Mouse (Mus musculus) midbrain, embryonic 10.5 days (tissue): ENCODE measurements around the gene Nek1. TPM values are rescaled to one million over a fixed set of nuclear protein-coding genes. Genes with fewer than 3 reads are reported as not detected.

Experiments
- DNase-seq: peaks from one replicate; pipeline ENCODE4 v3.0.0-alpha.2; 2017; ENCODE audit warnings: low spot score
- H3K27ac ChIP-seq: fragments of 300-500 bp; sonication (generic); replicated peaks from 2 replicates; pipeline ENCODE4 v1.5.1; 2016; ENCODE audit warnings: mild to moderate bottlenecking
- H3K27me3 ChIP-seq: fragments of 300-500 bp; sonication (generic); 2 replicates; pipeline ENCODE4 v1.6.1; 2016; ENCODE audit warnings: low read depth, mild to moderate bottlenecking; ENCODE audit not compliant: poor library complexity, severe bottlenecking
- H3K36me3 ChIP-seq: fragments of 300-500 bp; sonication (generic); 2 replicates; pipeline ENCODE4 v1.6.1; 2016; ENCODE audit warnings: mild to moderate bottlenecking, moderate library complexity
- H3K4me1 ChIP-seq: fragments of 300-500 bp; sonication (generic); 2 replicates; pipeline ENCODE4 v1.6.1; 2016
- H3K4me3 ChIP-seq: fragments of 300-500 bp; sonication (generic); 2 replicates; pipeline ENCODE4 v1.5.1; 2016; ENCODE audit warnings: mild to moderate bottlenecking, moderate library complexity
- H3K9me3 ChIP-seq: fragments of 300-500 bp; sonication (generic); replicated peaks from 2 replicates; pipeline ENCODE4 v1.6.1; 2016; ENCODE audit warnings: mild to moderate bottlenecking
- WGBS: fragments of 180-500 bp; shearing (Covaris S2); methylation state at CpG from one replicate; pipeline ENCODE4 v1.1.7; 2016; 5-methylcytosine and 5-hydroxymethylcytosine counted together
- polyA plus RNA-seq: library from polyadenylated mRNA; unstranded; fragments of >200 nt; fragmentation: Nextera tagmentation; extraction: Ambion mirVana; gene quantifications from 2 replicates; pipeline ENCODE4 v1.2.1, GENCODE M21; 2016

Nek1 gene
- polyA plus RNA-seq, 1 experiment from 2014 or later: 20.7 TPM

DNA sequence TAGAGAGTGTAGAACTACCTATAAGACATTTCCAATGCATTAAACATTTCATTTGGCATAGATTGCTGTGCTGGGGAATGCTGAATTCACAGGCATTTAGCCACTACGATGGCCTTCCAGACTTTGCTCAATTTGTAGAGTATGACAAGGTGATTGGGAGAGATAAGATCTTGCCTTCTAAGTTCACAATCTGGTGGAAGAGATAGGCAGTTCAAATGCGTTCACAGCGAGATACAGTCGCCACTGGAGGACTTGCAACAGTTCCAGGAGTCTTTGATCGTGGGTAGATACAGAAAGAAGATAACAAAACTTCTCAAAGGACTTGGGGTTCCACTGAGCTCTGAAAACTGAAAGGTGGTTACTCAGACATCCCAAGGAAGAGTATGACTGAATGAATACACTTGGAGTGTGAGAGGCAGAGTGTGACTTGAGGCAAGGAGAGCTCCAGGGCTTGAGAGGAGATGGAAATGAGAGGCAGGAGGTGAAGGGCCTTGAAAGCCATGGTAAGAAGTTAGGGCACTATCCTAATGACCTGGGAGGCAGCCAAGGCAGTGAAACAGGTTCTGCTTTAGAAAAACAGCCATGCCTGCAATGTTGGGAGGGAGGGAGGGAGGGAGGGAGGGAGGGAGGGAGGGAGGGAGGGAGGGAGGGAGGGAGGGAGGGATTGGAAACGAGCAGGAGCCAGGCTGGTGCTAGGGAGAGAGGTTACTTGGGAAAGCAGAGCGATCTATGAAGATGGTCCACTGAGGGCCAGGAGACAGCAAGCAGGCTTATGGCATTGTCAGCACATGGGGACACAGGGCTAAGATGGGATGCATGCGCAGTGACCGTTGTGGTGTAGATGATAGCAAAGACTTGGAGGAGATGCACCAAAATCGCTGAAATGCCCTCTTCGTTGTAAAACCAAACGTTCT lies 184.9 kb downstream of the Nek1 start:
- 79% methylated on average over 12 of the region's 12 CpGs for WGBS
- no peak overlapping the region for H3K4me3 ChIP-seq
- no peaks in the 10 kb centered on the region for H3K36me3 ChIP-seq
- no peak overlapping the region for H3K27ac ChIP-seq
- DNase-seq: no peak
- H3K27me3 ChIP-seq: peaks cover 18% of the 10 kb centered on the region; the same call in 1 of the 2 replicates
- no peaks in the 10 kb centered on the region for H3K9me3 ChIP-seq
- H3K4me1 ChIP-seq: peaks cover 21% of the 10 kb centered on the region; the same call in 1 of the 2 replicates

DNA sequence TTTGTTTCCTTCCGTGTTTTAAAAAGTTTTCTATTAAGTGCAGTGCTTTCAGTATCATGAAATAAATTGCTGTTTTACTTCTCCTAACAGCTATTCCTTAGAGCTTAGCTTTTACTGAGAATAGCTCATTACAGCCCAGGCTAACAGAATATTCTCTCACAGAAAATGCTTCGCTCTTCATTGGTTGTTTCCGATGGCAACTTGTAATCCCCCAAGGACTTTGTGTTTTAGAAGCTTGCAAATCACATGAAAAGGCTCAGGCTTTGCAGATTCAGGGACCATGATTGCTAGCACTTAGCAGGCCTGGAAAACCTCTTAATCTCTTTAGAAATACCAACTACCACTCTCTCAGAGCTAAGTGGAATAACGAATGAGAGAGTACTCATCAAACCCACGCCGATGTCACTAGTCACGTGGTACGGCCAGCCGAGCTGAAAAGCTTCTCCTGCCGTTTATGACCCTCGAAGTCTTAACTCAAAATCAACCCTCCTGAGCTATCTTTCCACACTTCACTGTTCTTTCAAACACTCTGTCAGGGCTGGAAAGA lies 185.7 kb downstream of the Nek1 start:
- no peak overlapping the region for H3K4me3 ChIP-seq
- H3K27me3 ChIP-seq: peaks cover 18% of the 10 kb centered on the region; the same call in 1 of the 2 replicates
- peak; percentile 16 for DNase-seq
- H3K36me3 ChIP-seq: no peaks in the 10 kb centered on the region
- 46% methylated on average over 11 of the region's 11 CpGs for WGBS
- H3K27ac ChIP-seq: 0 out of 2 replicates have a peak overlapping the region, but pooled peaks have one; percentile 38
- no peaks in the 10 kb centered on the region; the same call in 1 of the 2 replicates for H3K9me3 ChIP-seq
- peaks cover 19% of the 10 kb centered on the region; the same call in 1 of the 2 replicates for H3K4me1 ChIP-seq

Other genes with a start within 250 kb of the Nek1 start
- gene Hpf1, start 102.8 kb upstream of the Nek1 start, polyA plus RNA-seq: 123 and 140 TPM in 2 replicates
- 29.1 and 32.6 TPM in 2 replicates for gene Clcn3, start 9.9 kb upstream of the Nek1 start, polyA plus RNA-seq
- gene Sh3rf1, start 230.7 kb downstream of the Nek1 start, polyA plus RNA-seq: 18.1 and 18.4 TPM in 2 replicates